9 mouse cellular contexts compared by ENCODE assay signal in the genomic region with DNA sequence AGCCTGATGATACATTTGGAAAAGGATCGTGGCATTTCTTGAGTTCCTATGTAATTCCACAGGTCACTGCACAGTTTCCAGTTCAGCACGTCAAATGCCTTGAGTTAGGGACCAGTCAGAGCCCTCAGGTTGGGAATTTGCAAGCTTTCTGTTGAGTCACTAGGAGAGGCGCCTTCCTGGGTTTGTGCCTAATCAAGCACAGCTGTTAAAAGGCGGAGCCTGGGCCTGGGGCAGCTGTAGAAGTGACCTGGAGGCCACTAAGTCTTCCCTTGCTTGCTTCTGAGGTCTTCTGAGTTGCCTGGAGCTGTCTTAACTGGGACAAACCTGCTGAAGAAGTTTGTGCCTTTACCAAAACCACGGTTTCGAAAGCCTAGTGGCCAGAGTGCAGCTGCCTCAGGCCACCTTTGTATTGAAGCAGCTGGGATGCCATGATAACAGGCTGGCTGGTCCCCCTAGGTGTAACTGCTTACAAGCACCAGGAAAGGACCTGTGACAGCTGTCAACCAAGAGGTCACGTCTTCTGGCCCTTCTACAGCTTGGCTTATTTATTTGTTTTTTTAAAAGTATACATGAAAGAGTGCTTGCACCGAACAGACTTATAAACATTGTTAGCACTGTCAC.
A peak's percentile ranks its signal among the peaks of the same experiment; 100 is the strongest.
DNase-seq lines count a peak whose midpoint lies in the region; ATAC-seq lines count a peak whose summit lies in the region.
"Had no signal": no experiment of that assay in that cellular context is flagged by ENCODE, and none has a peak within 500 bp of the region (broad histone marks: within the 10 kb centered on the region; RNA-seq: fewer than 3 reads in every experiment).

No protein-coding gene starts in this region.

- H3K9me3 ChIP-seq in kidney, embryonic 16.5 days (ENCODE audit: low read length) = no peaks in the 10 kb centered on the region
- no peaks in the 10 kb centered on the region for H3K9me3 ChIP-seq in hindbrain, embryonic 14.5 days (ENCODE audit: control insufficient read depth, low read length)

- H3K27me3 ChIP-seq in kidney, embryonic 16.5 days (ENCODE audit: insufficient read depth, low read length) = no peaks in the 10 kb centered on the region
- no peaks in the 10 kb centered on the region for H3K27me3 ChIP-seq in hindbrain, embryonic 14.5 days (ENCODE audit: control insufficient read depth, insufficient read depth, low read length)

- peak; percentile 50 for DNase-seq in kidney, adult 9 months
- DNase-seq in kidney, adult 18-20 months = no peak
- peak; percentile 68 for DNase-seq in forelimb bud, embryonic 11.5 days (ENCODE audit: low read depth, low spot score)
- DNase-seq in skeletal muscle tissue, adult 2 months (ENCODE audit: low read depth, low spot score) = peak; percentile 27
- no peak for DNase-seq in spleen, postnatal 14 days (ENCODE audit: low spot score in 2 of 2)
- no peak for DNase-seq in hindbrain, embryonic 14.5 days (ENCODE audit: low spot score)
- DNase-seq in urinary bladder, adult 2 months (ENCODE audit: low spot score) = no peak

- peak overlapping the region; percentile 39 for H3K27ac ChIP-seq in kidney, embryonic 16.5 days (ENCODE audit: low read length)
- no peak overlapping the region for H3K27ac ChIP-seq in hindbrain, embryonic 14.5 days

- no peak overlapping the region for H3K4me2 ChIP-seq in kidney, embryonic 16.5 days (replicated peaks; ENCODE audit: low read depth, low read length)
- H3K4me2 ChIP-seq in hindbrain, embryonic 14.5 days (replicated peaks) = no peak overlapping the region

- peaks cover 61% of the 10 kb centered on the region for H3K4me1 ChIP-seq in kidney, embryonic 16.5 days (ENCODE audit: insufficient read depth, low read length)
- H3K4me1 ChIP-seq in hindbrain, embryonic 14.5 days (replicated peaks; ENCODE audit: control insufficient read depth, insufficient read depth, low read length) = peaks cover 26% of the 10 kb centered on the region

- H3K36me3 ChIP-seq in kidney, embryonic 16.5 days (ENCODE audit: insufficient read depth, low read length) = no peaks in the 10 kb centered on the region
- H3K36me3 ChIP-seq in hindbrain, embryonic 14.5 days (replicated peaks; ENCODE audit: control insufficient read depth, insufficient read depth) = no peaks in the 10 kb centered on the region

- H3K4me3 ChIP-seq in kidney, embryonic 16.5 days (ENCODE audit: low read length) = no peak overlapping the region
- H3K4me3 ChIP-seq in hindbrain, embryonic 14.5 days (replicated peaks; ENCODE audit: low read length) = no peak overlapping the region
- H3K4me3 ChIP-seq: erythroblast, embryonic 14.5 days had no signal

- peak; percentile 69 for ATAC-seq in kidney, embryonic 16.5 days (ENCODE audit: low FRiP score, low TSS enrichment)
- no peak for ATAC-seq in hindbrain, embryonic 14.5 days (ENCODE audit: low FRiP score)

- no peak overlapping the region for H3K9ac ChIP-seq in kidney, embryonic 16.5 days (replicated peaks; ENCODE audit: low read length)
- H3K9ac ChIP-seq in hindbrain, embryonic 14.5 days = no peak overlapping the region

- 39% methylated on average over 8 of the region's 8 CpGs for WGBS in kidney, embryonic 16.5 days
- 59% methylated on average over 8 of the region's 8 CpGs for WGBS in hindbrain, embryonic 14.5 days

Comparison
In these comparisons a context has a peak if more than half of its experiments do, and no peak if none do; other contexts are left out.
1. DNase-seq: peak in kidney, adult 9 months (single experiment), forelimb bud, embryonic 11.5 days (single experiment) and skeletal muscle tissue, adult 2 months (single experiment); none in kidney, adult 18-20 months (single experiment), spleen, postnatal 14 days (0 of 2), hindbrain, embryonic 14.5 days (single experiment) and urinary bladder, adult 2 months (single experiment).